Mouse (Mus musculus): ENCODE measurements at regions not wholly inside any gene's neighbourhood (a gene's known extent, or its start where the extent isn't known, plus 50 kb on each side); places are given as distances from the start of the nearest gene placed in this dataset.

DNA sequence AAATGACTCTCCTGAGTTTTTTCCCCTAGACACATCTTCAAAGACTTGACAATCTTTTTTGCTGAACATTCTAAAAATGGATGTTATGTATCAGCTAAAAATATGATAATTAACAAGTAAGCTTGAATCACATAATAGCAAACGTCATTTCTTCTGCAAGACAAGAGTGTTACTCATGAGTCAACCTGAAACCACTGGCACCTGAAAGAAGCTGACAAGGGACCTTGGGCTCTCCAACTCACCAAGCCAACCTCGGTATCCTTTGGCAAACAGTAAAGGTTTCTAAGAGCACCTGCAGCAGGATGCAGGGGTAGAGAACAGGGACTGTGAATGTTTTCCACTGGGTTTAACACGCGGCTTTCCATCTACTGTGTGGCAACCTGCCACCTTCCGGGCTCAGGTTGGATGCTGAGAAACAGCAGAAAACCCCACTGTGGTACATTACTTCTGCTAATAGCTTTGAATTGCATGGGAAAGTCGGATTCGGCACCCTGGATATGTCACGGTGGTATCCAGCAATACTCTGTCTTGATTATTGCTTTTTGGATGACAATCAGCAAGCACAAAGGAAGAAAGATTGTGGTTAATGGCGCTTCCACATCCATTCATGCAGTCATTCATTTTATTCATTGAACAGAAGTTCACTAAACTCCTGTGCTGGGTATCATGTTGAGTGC, 305.9 kb downstream of the Lpin1 start:
- 87% methylated on average over 9 of the region's 9 CpGs for WGBS
- no peaks in the 10 kb centered on the region for H3K9me3 ChIP-seq (ENCODE audit: control insufficient read depth, low read length)
- no peak for ATAC-seq (ENCODE audit: insufficient read depth, low FRiP score, low TSS enrichment)

GRCm38 (mm10) chr12:16285061-16285460, 325.7 kb downstream of the Lpin1 start:
- no peak for DNase-seq (ENCODE audit: low spot score)

More for the DNA sequence above, 305.9 kb downstream of the Lpin1 start:
- H3K27me3 ChIP-seq (ENCODE audit: control insufficient read depth, insufficient read depth, low read length) = no peaks in the 10 kb centered on the region
- H3K4me3 ChIP-seq (ENCODE audit: low read depth, low read length) = no peak overlapping the region
- DNase-seq (ENCODE audit: low spot score) = no peak
- H3K4me2 ChIP-seq (ENCODE audit: low read depth) = no peak overlapping the region
- H3K27ac ChIP-seq (ENCODE audit: low read depth, low read length) = no peak overlapping the region
- H3K4me1 ChIP-seq (ENCODE audit: control insufficient read depth, insufficient read depth, low read length) = no peaks in the 10 kb centered on the region
- H3K36me3 ChIP-seq (ENCODE audit: control insufficient read depth, insufficient read depth, low read length) = no peaks in the 10 kb centered on the region
- H3K9ac ChIP-seq (ENCODE audit: low read length) = no peak overlapping the region

GRCm38 (mm10) chr12:16279146-16279545, 331.6 kb downstream of the Lpin1 start:
- Histone ChIP-seq H3K9ac (ENCODE audit: low read length) (no peak overlapping the region), H3K36me3 (ENCODE audit: control insufficient read depth, insufficient read depth, low read length) (no peaks in the 10 kb centered on the region), H3K4me2 (ENCODE audit: low read depth) (no peak overlapping the region), H3K9me3 (ENCODE audit: control insufficient read depth, low read length) (no peaks in the 10 kb centered on the region), H3K4me1 (ENCODE audit: control insufficient read depth, insufficient read depth, low read length) (no peaks in the 10 kb centered on the region), H3K27ac (ENCODE audit: low read depth, low read length) (no peak overlapping the region), H3K4me3 (ENCODE audit: low read depth, low read length) (no peak overlapping the region), H3K27me3 (ENCODE audit: control insufficient read depth, insufficient read depth, low read length) (no peaks in the 10 kb centered on the region)
- 83% methylated on average over 2 of the region's 2 CpGs for WGBS
- ATAC-seq (ENCODE audit: insufficient read depth, low FRiP score, low TSS enrichment) (no peak), DNase-seq (ENCODE audit: low spot score) (no peak)

More at GRCm38 (mm10) chr12:16285061-16285460, 325.7 kb downstream of the Lpin1 start:
- H3K4me1 ChIP-seq (ENCODE audit: control insufficient read depth, insufficient read depth, low read length) = no peaks in the 10 kb centered on the region
- no peaks in the 10 kb centered on the region for H3K9me3 ChIP-seq (ENCODE audit: control insufficient read depth, low read length)
- WGBS = 86% methylated on average over 5 of the region's 5 CpGs
- H3K9ac ChIP-seq (ENCODE audit: low read length) = no peak overlapping the region
- no peak overlapping the region for H3K4me3 ChIP-seq (ENCODE audit: low read depth, low read length)
- H3K4me2 ChIP-seq (ENCODE audit: low read depth) = no peak overlapping the region
- no peak for ATAC-seq (ENCODE audit: insufficient read depth, low FRiP score, low TSS enrichment)
- H3K36me3 ChIP-seq (ENCODE audit: control insufficient read depth, insufficient read depth, low read length) = no peaks in the 10 kb centered on the region
- no peak overlapping the region for H3K27ac ChIP-seq (ENCODE audit: low read depth, low read length)
- no peaks in the 10 kb centered on the region for H3K27me3 ChIP-seq (ENCODE audit: control insufficient read depth, insufficient read depth, low read length)

DNA sequence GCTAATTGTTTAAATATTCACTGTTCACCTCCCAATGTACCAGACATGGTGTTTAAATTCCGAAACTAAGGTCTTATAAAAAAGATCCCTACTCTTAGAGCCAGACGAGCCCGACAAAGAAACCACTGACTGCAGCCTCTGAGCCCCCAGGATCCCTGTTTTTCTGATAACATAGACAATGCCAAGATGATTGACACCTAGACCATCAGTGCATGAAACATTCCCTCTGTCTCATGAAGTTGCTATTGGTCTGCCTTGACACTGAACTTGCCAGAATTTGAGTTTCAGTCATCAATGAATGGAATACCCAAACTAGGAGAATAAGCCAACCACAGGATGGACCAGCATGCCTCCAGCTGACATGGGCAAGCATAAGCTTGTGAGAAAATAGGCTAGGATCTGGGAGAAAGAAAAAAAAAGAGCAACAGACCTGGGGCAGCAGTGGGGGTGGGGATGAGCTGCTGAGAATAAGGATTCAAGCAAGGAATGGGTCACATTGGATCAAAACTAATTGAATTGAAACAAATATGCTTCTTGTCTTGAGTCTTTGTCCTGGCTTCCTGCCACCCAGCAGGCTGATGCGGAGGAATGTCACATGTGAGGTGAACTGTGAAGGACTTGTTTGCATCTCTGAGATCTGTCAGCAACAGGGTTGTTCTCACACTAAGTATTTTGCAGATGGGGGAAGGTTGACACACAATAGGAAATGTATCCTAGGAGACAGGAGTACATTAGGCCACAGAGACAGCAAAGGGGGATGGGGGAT, 333.0 kb downstream of the Lpin1 start:
- 69% methylated on average over 4 of the region's 4 CpGs for WGBS
- Histone ChIP-seq H3K36me3 (ENCODE audit: control insufficient read depth, insufficient read depth, low read length) (no peaks in the 10 kb centered on the region), H3K27me3 (ENCODE audit: control insufficient read depth, insufficient read depth, low read length) (no peaks in the 10 kb centered on the region), H3K4me3 (ENCODE audit: low read depth, low read length) (no peak overlapping the region), H3K27ac (ENCODE audit: low read depth, low read length) (no peak overlapping the region), H3K4me1 (ENCODE audit: control insufficient read depth, insufficient read depth, low read length) (no peaks in the 10 kb centered on the region), H3K4me2 (ENCODE audit: low read depth) (no peak overlapping the region), H3K9me3 (ENCODE audit: control insufficient read depth, low read length) (no peaks in the 10 kb centered on the region), H3K9ac (ENCODE audit: low read length) (no peak overlapping the region)
- ATAC-seq (ENCODE audit: insufficient read depth, low FRiP score, low TSS enrichment) (no peak), DNase-seq (ENCODE audit: low spot score) (no peak)

DNA sequence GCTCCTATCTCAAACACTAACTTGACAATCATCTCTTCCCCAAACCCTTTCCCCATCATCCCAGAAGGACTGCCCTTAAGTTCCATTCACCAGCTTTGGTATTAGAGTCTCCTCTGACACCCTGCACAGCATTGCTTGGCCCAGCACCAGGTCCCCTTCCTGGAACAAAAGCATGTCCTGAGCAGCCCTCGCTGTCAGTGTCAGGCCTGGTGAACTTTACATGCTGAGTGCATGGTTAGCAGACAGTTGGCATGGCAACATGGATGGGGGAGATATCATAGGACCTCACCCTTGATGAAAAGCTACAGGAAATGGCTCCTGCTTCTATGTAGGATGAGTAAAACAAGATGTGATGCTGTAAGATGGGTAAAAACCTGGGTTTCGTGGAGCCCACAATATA, 333.6 kb downstream of the Lpin1 start:
- Histone ChIP-seq H3K4me2 (ENCODE audit: low read depth) (no peak overlapping the region), H3K27ac (ENCODE audit: low read depth, low read length) (no peak overlapping the region), H3K4me3 (ENCODE audit: low read depth, low read length) (no peak overlapping the region), H3K27me3 (ENCODE audit: control insufficient read depth, insufficient read depth, low read length) (no peaks in the 10 kb centered on the region), H3K9me3 (ENCODE audit: control insufficient read depth, low read length) (no peaks in the 10 kb centered on the region), H3K4me1 (ENCODE audit: control insufficient read depth, insufficient read depth, low read length) (no peaks in the 10 kb centered on the region), H3K9ac (ENCODE audit: low read length) (no peak overlapping the region), H3K36me3 (ENCODE audit: control insufficient read depth, insufficient read depth, low read length) (no peaks in the 10 kb centered on the region)
- 74% methylated on average over 2 of the region's 2 CpGs for WGBS
- DNase-seq (ENCODE audit: low spot score) (no peak), ATAC-seq (ENCODE audit: insufficient read depth, low FRiP score, low TSS enrichment) (no peak)

DNA sequence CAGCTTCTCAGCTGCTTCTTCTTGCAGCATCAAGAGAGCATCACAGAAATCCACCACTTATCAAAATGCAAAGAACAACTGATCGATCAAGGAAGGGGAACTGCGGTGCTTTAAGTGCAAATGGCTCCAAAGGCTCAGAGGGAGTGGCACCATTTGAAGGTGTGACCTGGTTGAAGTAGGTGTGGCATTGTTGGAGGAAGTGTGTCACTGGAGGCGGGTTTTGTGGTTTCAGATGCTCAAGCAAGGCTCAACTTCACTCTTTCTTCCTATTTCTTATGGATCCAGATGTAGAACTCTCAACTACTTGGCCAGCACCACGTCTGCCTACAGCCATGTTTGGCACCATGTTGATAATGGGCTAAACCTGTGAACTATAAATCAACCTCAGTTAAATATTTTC, 334.5 kb downstream of the Lpin1 start:
- Histone ChIP-seq H3K4me1 (ENCODE audit: control insufficient read depth, insufficient read depth, low read length) (no peaks in the 10 kb centered on the region), H3K4me3 (ENCODE audit: low read depth, low read length) (no peak overlapping the region), H3K9ac (ENCODE audit: low read length) (no peak overlapping the region), H3K36me3 (ENCODE audit: control insufficient read depth, insufficient read depth, low read length) (no peaks in the 10 kb centered on the region), H3K9me3 (ENCODE audit: control insufficient read depth, low read length) (no peaks in the 10 kb centered on the region), H3K27me3 (ENCODE audit: control insufficient read depth, insufficient read depth, low read length) (no peaks in the 10 kb centered on the region), H3K4me2 (ENCODE audit: low read depth) (no peak overlapping the region), H3K27ac (ENCODE audit: low read depth, low read length) (no peak overlapping the region)
- WGBS = 86% methylated on average over 4 of the region's 4 CpGs
- ATAC-seq (ENCODE audit: insufficient read depth, low FRiP score, low TSS enrichment) = no peak
- DNase-seq (ENCODE audit: low spot score) = no peak

- H3K4me2 ChIP-seq (ENCODE audit: low read depth) = no peak overlapping the region
- no peaks in the 10 kb centered on the region for H3K36me3 ChIP-seq (ENCODE audit: control insufficient read depth, insufficient read depth, low read length)
- H3K9ac ChIP-seq (ENCODE audit: low read length) = no peak overlapping the region
- no peak for ATAC-seq (ENCODE audit: insufficient read depth, low FRiP score, low TSS enrichment)
- H3K4me1 ChIP-seq (ENCODE audit: control insufficient read depth, insufficient read depth, low read length) = no peaks in the 10 kb centered on the region
- DNase-seq (ENCODE audit: low spot score) = no peak
- H3K27ac ChIP-seq (ENCODE audit: low read depth, low read length) = no peak overlapping the region
- no peaks in the 10 kb centered on the region for H3K9me3 ChIP-seq (ENCODE audit: control insufficient read depth, low read length)
- no peaks in the 10 kb centered on the region for H3K27me3 ChIP-seq (ENCODE audit: control insufficient read depth, insufficient read depth, low read length)
- H3K4me3 ChIP-seq (ENCODE audit: low read depth, low read length) = no peak overlapping the region
Measured at GRCm38 (mm10) chr12:16272441-16272840, 338.3 kb downstream of the Lpin1 start.

GRCm38 (mm10) chr12:16270876-16271275, 339.9 kb downstream of the Lpin1 start:
- Histone ChIP-seq H3K4me3 (ENCODE audit: low read depth, low read length) (no peak overlapping the region), H3K9ac (ENCODE audit: low read length) (no peak overlapping the region), H3K36me3 (ENCODE audit: control insufficient read depth, insufficient read depth, low read length) (no peaks in the 10 kb centered on the region), H3K9me3 (ENCODE audit: control insufficient read depth, low read length) (no peaks in the 10 kb centered on the region), H3K4me2 (ENCODE audit: low read depth) (no peak overlapping the region), H3K27me3 (ENCODE audit: control insufficient read depth, insufficient read depth, low read length) (no peaks in the 10 kb centered on the region), H3K27ac (ENCODE audit: low read depth, low read length) (no peak overlapping the region), H3K4me1 (ENCODE audit: control insufficient read depth, insufficient read depth, low read length) (no peaks in the 10 kb centered on the region)
- 82% methylated on average over 7 of the region's 7 CpGs for WGBS
- no peak for ATAC-seq (ENCODE audit: insufficient read depth, low FRiP score, low TSS enrichment)
- no peak for DNase-seq (ENCODE audit: low spot score)

GRCm38 (mm10) chr12:16269706-16270105, 341.1 kb downstream of the Lpin1 start:
- WGBS = 64% methylated on average over 4 of the region's 4 CpGs
- Histone ChIP-seq H3K36me3 (ENCODE audit: control insufficient read depth, insufficient read depth, low read length) (no peaks in the 10 kb centered on the region), H3K27ac (ENCODE audit: low read depth, low read length) (no peak overlapping the region), H3K9me3 (ENCODE audit: control insufficient read depth, low read length) (no peaks in the 10 kb centered on the region), H3K4me2 (ENCODE audit: low read depth) (no peak overlapping the region), H3K4me3 (ENCODE audit: low read depth, low read length) (no peak overlapping the region), H3K9ac (ENCODE audit: low read length) (no peak overlapping the region), H3K4me1 (ENCODE audit: control insufficient read depth, insufficient read depth, low read length) (no peaks in the 10 kb centered on the region), H3K27me3 (ENCODE audit: control insufficient read depth, insufficient read depth, low read length) (no peaks in the 10 kb centered on the region)
- ATAC-seq (ENCODE audit: insufficient read depth, low FRiP score, low TSS enrichment) = no peak
- DNase-seq (ENCODE audit: low spot score) = no peak

Measured in neural tube, embryonic 11.5 days (tissue).